Mouse (Mus musculus) ES-E14 (cell line): ENCODE results near the gene Rab35.

Experiments
- ZC3H11A ChIP-seq: IDR thresholded peaks from 2 replicates; pipeline ENCODE4 v1.6.1; 2012; ENCODE audit warnings: low read depth, mild to moderate bottlenecking, inconsistent platforms, low read length, borderline replicate concordance
- ZNF384 ChIP-seq: IDR thresholded peaks from 2 replicates; pipeline ENCODE4 v1.6.1; 2012; ENCODE audit warnings: low read depth, low read length, inconsistent platforms

- TF ChIP-seq ZC3H11A (no peak), ZNF384 (no peak)
Measured at GRCm38 (mm10) chr5:115649699-115650098, 18.0 kb downstream of the Rab35 start.
